Mouse (Mus musculus): Measurements from ENCODE around the gene Klhl26. TPM values are rescaled to one million over a fixed set of nuclear protein-coding genes. Genes with fewer than 3 reads are reported as not detected.

Klhl26 gene
- polyA plus RNA-seq, 1 experiment from 2014 or later: 6.7 TPM

Other genes starting within 250 kb of the Klhl26 start
- 12.4 and 14.3 TPM in 2 replicates for gene Sugp2, start 242.7 kb downstream of the Klhl26 start, polyA plus RNA-seq (2015; fragmentation: Nextera tagmentation; extraction: Ambion mirVana)
- gene Armc6, start 242.5 kb downstream of the Klhl26 start, polyA plus RNA-seq (2015; fragmentation: Nextera tagmentation; extraction: Ambion mirVana): 17.4 and 18.9 TPM in 2 replicates
- 8.6 and 9.4 TPM in 2 replicates for gene Homer3, start 194.1 kb downstream of the Klhl26 start, polyA plus RNA-seq (2015; fragmentation: Nextera tagmentation; extraction: Ambion mirVana)
- gene Ddx49, start 174.5 kb downstream of the Klhl26 start, polyA plus RNA-seq (2015; fragmentation: Nextera tagmentation; extraction: Ambion mirVana): 32.4 and 34.1 TPM in 2 replicates
- gene Cope, start 174.4 kb downstream of the Klhl26 start, polyA plus RNA-seq (2015; fragmentation: Nextera tagmentation; extraction: Ambion mirVana): 170 and 197 TPM in 2 replicates
- gene Cers1, start 161.2 kb downstream of the Klhl26 start, polyA plus RNA-seq (2015; fragmentation: Nextera tagmentation; extraction: Ambion mirVana): 0.15 and 0.30 TPM in 2 replicates
- 0.17 and 0.29 TPM in 2 replicates for gene Gdf1, start 147.2 kb downstream of the Klhl26 start, polyA plus RNA-seq (2015; fragmentation: Nextera tagmentation; extraction: Ambion mirVana)
- gene Upf1, start 123.7 kb downstream of the Klhl26 start, polyA plus RNA-seq (2015; fragmentation: Nextera tagmentation; extraction: Ambion mirVana): 11.5 and 12.8 TPM in 2 replicates
- 0.48 and 0.58 TPM in 2 replicates for gene Comp, start 103.4 kb downstream of the Klhl26 start, polyA plus RNA-seq (2015; fragmentation: Nextera tagmentation; extraction: Ambion mirVana)
- gene Crtc1, start 37.4 kb downstream of the Klhl26 start, polyA plus RNA-seq (2015; fragmentation: Nextera tagmentation; extraction: Ambion mirVana): 3.9 and 4.9 TPM in 2 replicates
- gene Tmem59l, start 10.4 kb upstream of the Klhl26 start, polyA plus RNA-seq (2015; fragmentation: Nextera tagmentation; extraction: Ambion mirVana): 0.14 and 0.33 TPM in 2 replicates
- gene Crlf1, start 16.2 kb upstream of the Klhl26 start, polyA plus RNA-seq (2015; fragmentation: Nextera tagmentation; extraction: Ambion mirVana): 3.2 and 3.6 TPM in 2 replicates
- gene Rex1bd, start 29.8 kb upstream of the Klhl26 start, polyA plus RNA-seq (2015; fragmentation: Nextera tagmentation; extraction: Ambion mirVana): 81.2 and 82.3 TPM in 2 replicates
- gene Uba52, start 33.8 kb upstream of the Klhl26 start, polyA plus RNA-seq (2015; fragmentation: Nextera tagmentation; extraction: Ambion mirVana): 736 and 758 TPM in 2 replicates
- gene Fkbp8, start 50.8 kb upstream of the Klhl26 start, polyA plus RNA-seq (2015; fragmentation: Nextera tagmentation; extraction: Ambion mirVana): 177 and 182 TPM in 2 replicates
- 36.2 TPM in 2 replicates for gene Kxd1, start 51.0 kb upstream of the Klhl26 start, polyA plus RNA-seq (2015; fragmentation: Nextera tagmentation; extraction: Ambion mirVana)
- 9.7 and 10.5 TPM in 2 replicates for gene Ell, start 62.5 kb upstream of the Klhl26 start, polyA plus RNA-seq (2015; fragmentation: Nextera tagmentation; extraction: Ambion mirVana)
- 82.8 and 84.9 TPM in 2 replicates for gene Isyna1, start 117.4 kb upstream of the Klhl26 start, polyA plus RNA-seq (2015; fragmentation: Nextera tagmentation; extraction: Ambion mirVana)
- gene Ssbp4, start 131.9 kb upstream of the Klhl26 start, polyA plus RNA-seq (2015; fragmentation: Nextera tagmentation; extraction: Ambion mirVana): 54.2 and 62.4 TPM in 2 replicates
- gene Lrrc25, start 139.2 kb upstream of the Klhl26 start, polyA plus RNA-seq (2015; fragmentation: Nextera tagmentation; extraction: Ambion mirVana): 5.4 and 5.6 TPM in 2 replicates
- gene Gdf15, start 155.5 kb upstream of the Klhl26 start, polyA plus RNA-seq (2015; fragmentation: Nextera tagmentation; extraction: Ambion mirVana): 3.9 and 4.1 TPM in 2 replicates
- 17.9 and 19.5 TPM in 2 replicates for gene Pgpep1, start 183.4 kb upstream of the Klhl26 start, polyA plus RNA-seq (2015; fragmentation: Nextera tagmentation; extraction: Ambion mirVana)
- 185 and 200 TPM in 2 replicates for gene Lsm4, start 196.3 kb upstream of the Klhl26 start, polyA plus RNA-seq (2015; fragmentation: Nextera tagmentation; extraction: Ambion mirVana)
- 17.9 and 22.0 TPM in 2 replicates for gene Jund, start 222.0 kb upstream of the Klhl26 start, polyA plus RNA-seq (2015; fragmentation: Nextera tagmentation; extraction: Ambion mirVana)
- gene Iqcn, start 226.5 kb upstream of the Klhl26 start, polyA plus RNA-seq (2015; fragmentation: Nextera tagmentation; extraction: Ambion mirVana): not detected in 2 replicates
- gene Gm3336, start 241.6 kb upstream of the Klhl26 start, polyA plus RNA-seq (2015; fragmentation: Nextera tagmentation; extraction: Ambion mirVana): 0.14 TPM in 1 of 2 replicates, not detected in the other
- gene Pde4c, start 246.8 kb upstream of the Klhl26 start, polyA plus RNA-seq (2015; fragmentation: Nextera tagmentation; extraction: Ambion mirVana): 0.40 and 0.43 TPM in 2 replicates